27 mouse cellular contexts compared by ENCODE assay signal in the genomic region with DNA sequence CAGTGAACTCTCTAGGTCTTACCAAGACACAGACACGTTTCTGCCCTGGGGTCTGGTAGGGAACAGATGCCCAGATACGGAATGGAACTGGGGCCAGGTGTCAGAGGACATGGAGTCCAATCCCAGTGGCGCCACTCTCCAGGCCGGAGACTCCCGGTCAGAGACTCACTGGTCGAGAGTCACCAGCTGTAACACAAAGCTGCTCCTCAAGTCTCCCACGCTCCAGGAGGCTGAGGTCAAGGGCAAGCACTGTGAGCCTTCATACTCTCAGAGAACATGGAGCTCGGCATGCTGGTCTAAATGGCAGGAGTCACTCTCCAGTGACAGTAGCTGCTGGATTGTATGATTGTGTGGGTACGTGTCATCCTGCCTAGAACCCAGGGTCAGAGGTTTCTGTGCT. TPM values are rescaled to one million over a fixed set of nuclear protein-coding genes. Genes with fewer than 3 reads are reported as not detected.
DNase-seq lines count a peak whose midpoint lies in the region; ATAC-seq and TF ChIP-seq lines count a peak whose summit lies in the region.
"Had no signal": no experiment of that assay in that cellular context is flagged by ENCODE, and none has a peak within 500 bp of the region (broad histone marks: within the 10 kb centered on the region; RNA-seq: fewer than 3 reads in every experiment).

No protein-coding gene starts in this region.

- 69% methylated on average over 9 of the region's 9 CpGs for WGBS in intestine, embryonic 16.5 days
- 69% methylated on average over 9 of the region's 9 CpGs for WGBS in intestine, embryonic 15.5 days
- 62% methylated on average over 9 of the region's 9 CpGs for WGBS in lung, postnatal 0 days
- 78% methylated on average over 9 of the region's 9 CpGs for WGBS in limb, embryonic 10.5 days
- 77% methylated on average over 9 of the region's 9 CpGs for WGBS in midbrain, embryonic 13.5 days

- H3K4me1 ChIP-seq in intestine, embryonic 16.5 days (ENCODE audit: control insufficient read depth, insufficient read depth, low read length): peaks cover 13% of the 10 kb centered on the region
- peaks cover 17% of the 10 kb centered on the region for H3K4me1 ChIP-seq in intestine, embryonic 15.5 days (replicated peaks)
- peaks cover 9% of the 10 kb centered on the region; the same call in 1 of the 2 replicates for H3K4me1 ChIP-seq in lung, postnatal 0 days (ENCODE audit: insufficient read depth, low read depth, low read length)
- peaks cover 62% of the 10 kb centered on the region for H3K4me1 ChIP-seq in limb, embryonic 10.5 days
- peaks cover 31% of the 10 kb centered on the region for H3K4me1 ChIP-seq in midbrain, embryonic 13.5 days (replicated peaks)

- no peak overlapping the region for H3K9ac ChIP-seq in intestine, embryonic 16.5 days (ENCODE audit: low read depth, low read length)
- no peak overlapping the region for H3K9ac ChIP-seq in intestine, embryonic 15.5 days
- H3K9ac ChIP-seq in lung, postnatal 0 days (replicated peaks; ENCODE audit: low read depth): no peak overlapping the region
- H3K9ac ChIP-seq in midbrain, embryonic 13.5 days (replicated peaks): no peak overlapping the region
- H3K9ac ChIP-seq: embryonic facial prominence, embryonic 15.5 days; hindbrain, embryonic 12.5 days; liver, embryonic 12.5 days; liver, postnatal 0 days; midbrain, embryonic 12.5 days; neural tube, embryonic 13.5 days had no signal

- ATAC-seq in intestine, embryonic 16.5 days: no peak
- ATAC-seq in intestine, embryonic 15.5 days: no peak
- ATAC-seq in lung, postnatal 0 days: 0 out of 2 replicates have a peak, but pooled peaks have one; percentile 13
- no peak for ATAC-seq in midbrain, embryonic 13.5 days
- ATAC-seq: forebrain, embryonic 14.5 days; hindbrain, postnatal 0 days; intestine, postnatal 0 days; liver, embryonic 12.5 days; liver, postnatal 0 days had no signal

- no peak for TF ChIP-seq EP300 in lung, postnatal 0 days (IDR thresholded peaks at IDR 0.05)

- no peak overlapping the region for H3K4me2 ChIP-seq in intestine, embryonic 16.5 days (ENCODE audit: low read depth, low read length)
- H3K4me2 ChIP-seq in intestine, embryonic 15.5 days (replicated peaks): no peak overlapping the region
- no peak overlapping the region for H3K4me2 ChIP-seq in lung, postnatal 0 days (replicated peaks; ENCODE audit: low read depth, low read length)
- no peak overlapping the region for H3K4me2 ChIP-seq in midbrain, embryonic 13.5 days (replicated peaks)
- H3K4me2 ChIP-seq: embryonic facial prominence, embryonic 15.5 days; hindbrain, embryonic 12.5 days; liver, embryonic 12.5 days; midbrain, embryonic 12.5 days; neural tube, embryonic 13.5 days had no signal

- 0 out of 2 replicates have a peak overlapping the region, but pooled peaks have one; percentile 11 for H3K27ac ChIP-seq in intestine, embryonic 16.5 days (ENCODE audit: low read length)
- no peak overlapping the region for H3K27ac ChIP-seq in intestine, embryonic 15.5 days
- H3K27ac ChIP-seq in lung, postnatal 0 days (ENCODE audit: low read length): peak overlapping the region; percentile 28; the same call in 1 of the 2 replicates
- H3K27ac ChIP-seq in limb, embryonic 10.5 days: 0 out of 2 replicates have a peak overlapping the region, but pooled peaks have one; percentile 50
- H3K27ac ChIP-seq in midbrain, embryonic 13.5 days: no peak overlapping the region
- H3K27ac ChIP-seq: embryonic facial prominence, embryonic 10.5 days; embryonic facial prominence, embryonic 15.5 days; heart, embryonic 10.5 days; hindbrain, embryonic 12.5 days; hindbrain, postnatal 0 days; liver, embryonic 12.5 days; midbrain, embryonic 12.5 days; neural tube, embryonic 13.5 days had no signal

- TF ChIP-seq CTCF in lung, postnatal 0 days (IDR thresholded peaks at IDR 0.05): no peak

- H3K36me3 ChIP-seq in intestine, embryonic 16.5 days (ENCODE audit: control insufficient read depth, insufficient read depth, low read length): no peaks in the 10 kb centered on the region
- H3K36me3 ChIP-seq in intestine, embryonic 15.5 days: no peaks in the 10 kb centered on the region
- H3K36me3 ChIP-seq in lung, postnatal 0 days (ENCODE audit: insufficient read depth, low read length): no peaks in the 10 kb centered on the region
- no peaks in the 10 kb centered on the region for H3K36me3 ChIP-seq in limb, embryonic 10.5 days
- H3K36me3 ChIP-seq in midbrain, embryonic 13.5 days: no peaks in the 10 kb centered on the region
- H3K36me3 ChIP-seq: embryonic facial prominence, embryonic 10.5 days; embryonic facial prominence, embryonic 15.5 days; G1E; heart, embryonic 10.5 days; hindbrain, embryonic 12.5 days; liver, embryonic 12.5 days; midbrain, embryonic 12.5 days; neural tube, embryonic 13.5 days had no signal

- no peaks in the 10 kb centered on the region for H3K27me3 ChIP-seq in intestine, embryonic 16.5 days (replicated peaks; ENCODE audit: control insufficient read depth, insufficient read depth, low read length)
- H3K27me3 ChIP-seq in intestine, embryonic 15.5 days (replicated peaks): no peaks in the 10 kb centered on the region
- H3K27me3 ChIP-seq in lung, postnatal 0 days (replicated peaks; ENCODE audit: insufficient read depth, low read length): no peaks in the 10 kb centered on the region
- H3K27me3 ChIP-seq in limb, embryonic 10.5 days (ENCODE audit: low read depth, poor library complexity, severe bottlenecking): peaks cover 12% of the 10 kb centered on the region; the same call in 1 of the 2 replicates
- peaks cover 30% of the 10 kb centered on the region for H3K27me3 ChIP-seq in midbrain, embryonic 13.5 days
- H3K27me3 ChIP-seq: embryonic facial prominence, embryonic 15.5 days had no signal

- DNase-seq in lung, postnatal 0 days (ENCODE audit: low spot score): no peak
- no peak for DNase-seq in lung, adult 18-20 months
- peak; percentile 61 for DNase-seq in kidney, postnatal 10 days
- no peak for DNase-seq in limb, embryonic 10.5 days (ENCODE audit: low spot score)
- DNase-seq: adrenal gland, adult 8-10 months; cerebellum, adult 8-10 months; cerebellum, postnatal 25 days; gastrocnemius, postnatal 25 days; heart, adult 11 months; heart, postnatal 36 days; liver, postnatal 0 days; thymus, postnatal 14 days had no signal

- H3K4me3 ChIP-seq in intestine, embryonic 16.5 days (ENCODE audit: low read length): no peak overlapping the region
- no peak overlapping the region for H3K4me3 ChIP-seq in intestine, embryonic 15.5 days (replicated peaks)
- H3K4me3 ChIP-seq in lung, postnatal 0 days (ENCODE audit: low read depth, low read length): no peak overlapping the region
- no peak overlapping the region for H3K4me3 ChIP-seq in limb, embryonic 10.5 days
- no peak overlapping the region for H3K4me3 ChIP-seq in midbrain, embryonic 13.5 days (replicated peaks)
- H3K4me3 ChIP-seq: embryonic facial prominence, embryonic 10.5 days; embryonic facial prominence, embryonic 15.5 days; heart, embryonic 10.5 days; hindbrain, embryonic 12.5 days; liver, embryonic 12.5 days; megakaryocyte, embryonic 14.5 days; midbrain, embryonic 12.5 days; neural tube, embryonic 13.5 days had no signal

- no peaks in the 10 kb centered on the region for H3K9me3 ChIP-seq in intestine, embryonic 16.5 days (ENCODE audit: control insufficient read depth, low read length)
- H3K9me3 ChIP-seq in intestine, embryonic 15.5 days: no peaks in the 10 kb centered on the region
- H3K9me3 ChIP-seq in lung, postnatal 0 days (ENCODE audit: low read length): no peaks in the 10 kb centered on the region
- H3K9me3 ChIP-seq in limb, embryonic 10.5 days (replicated peaks): no peaks in the 10 kb centered on the region
- no peaks in the 10 kb centered on the region for H3K9me3 ChIP-seq in midbrain, embryonic 13.5 days
- H3K9me3 ChIP-seq: embryonic facial prominence, embryonic 10.5 days; embryonic facial prominence, embryonic 15.5 days; heart, embryonic 10.5 days; hindbrain, embryonic 12.5 days; liver, embryonic 12.5 days; midbrain, embryonic 12.5 days; neural tube, embryonic 13.5 days had no signal

RNA-seq across cellular contexts. Expression of a gene that starts 3.5 kb away (rescaled TPM):
- polyA plus RNA-seq in intestine, embryonic 16.5 days (2015; fragmentation: Nextera tagmentation; extraction: Ambion mirVana): 189 and 191 TPM in 2 replicates
- polyA plus RNA-seq in intestine, embryonic 15.5 days (2015; fragmentation: Nextera tagmentation; extraction: Ambion mirVana): 184 and 194 TPM in 2 replicates
- polyA plus RNA-seq in lung, postnatal 0 days (2015; fragmentation: Nextera tagmentation; extraction: Ambion mirVana): 45.7 and 51.2 TPM in 2 replicates
- polyA plus RNA-seq in limb, embryonic 10.5 days (2016; fragmentation: Nextera tagmentation; extraction: Ambion mirVana): 258 and 261 TPM in 2 replicates
- polyA plus RNA-seq in midbrain, embryonic 13.5 days (2015; fragmentation: Nextera tagmentation; extraction: Ambion mirVana): 51.3 and 53.9 TPM in 2 replicates
- polyA plus RNA-seq: G1E had no signal

Comparison
In these comparisons a context has a peak if more than half of its experiments do, and no peak if none do; other contexts are left out.
1. H3K27ac ChIP-seq: peak in intestine, embryonic 16.5 days (single experiment), lung, postnatal 0 days (single experiment) and limb, embryonic 10.5 days (single experiment); none in intestine, embryonic 15.5 days (single experiment) and midbrain, embryonic 13.5 days (single experiment).